Mouse (Mus musculus) forebrain, embryonic 10.5 days (tissue): ENCODE measurements around the gene Arhgef38. TPM values are rescaled to one million over a fixed set of nuclear protein-coding genes. Genes with fewer than 3 reads are reported as not detected.

ENCODE experiments used
- DNase-seq: peaks from one replicate; pipeline ENCODE4 v3.0.0-alpha.2; 2017; ENCODE audit warnings: low spot score; ENCODE audit errors: extremely low spot score
- H3K27ac ChIP-seq: fragments of 300-500 bp; sonication (generic); 2 replicates; pipeline ENCODE4 v1.5.1; 2016; ENCODE audit warnings: mild to moderate bottlenecking
- H3K27me3 ChIP-seq: fragments of 300-500 bp; sonication (generic); 2 replicates; pipeline ENCODE4 v1.6.1; 2016; ENCODE audit warnings: mild to moderate bottlenecking; ENCODE audit not compliant: poor library complexity, severe bottlenecking
- H3K36me3 ChIP-seq: fragments of 300-500 bp; sonication (generic); replicated peaks from 2 replicates; pipeline ENCODE4 v1.6.1; 2016; ENCODE audit warnings: mild to moderate bottlenecking, moderate library complexity
- H3K4me1 ChIP-seq: fragments of 300-500 bp; sonication (generic); 2 replicates; pipeline ENCODE4 v1.6.1; 2016
- H3K4me3 ChIP-seq: fragments of 300-500 bp; sonication (generic); 2 replicates; pipeline ENCODE4 v1.5.1; 2016; ENCODE audit warnings: mild to moderate bottlenecking, moderate library complexity
- H3K9me3 ChIP-seq: fragments of 300-500 bp; sonication (generic); 2 replicates; pipeline ENCODE4 v1.6.1; 2016; ENCODE audit warnings: mild to moderate bottlenecking, moderate library complexity
- WGBS: fragments of 180-500 bp; shearing (Covaris S2); methylation state at CpG from one replicate; pipeline ENCODE4 v1.1.7; 2016; 5-methylcytosine and 5-hydroxymethylcytosine counted together
- polyA plus RNA-seq: library from polyadenylated mRNA; unstranded; fragments of >200 nt; fragmentation: Nextera tagmentation; extraction: Ambion mirVana; gene quantifications from 2 replicates; pipeline ENCODE4 v1.2.1, GENCODE M21; 2016

Arhgef38 gene
- polyA plus RNA-seq, 1 experiment from 2014 or later = 0.10 TPM

DNA sequence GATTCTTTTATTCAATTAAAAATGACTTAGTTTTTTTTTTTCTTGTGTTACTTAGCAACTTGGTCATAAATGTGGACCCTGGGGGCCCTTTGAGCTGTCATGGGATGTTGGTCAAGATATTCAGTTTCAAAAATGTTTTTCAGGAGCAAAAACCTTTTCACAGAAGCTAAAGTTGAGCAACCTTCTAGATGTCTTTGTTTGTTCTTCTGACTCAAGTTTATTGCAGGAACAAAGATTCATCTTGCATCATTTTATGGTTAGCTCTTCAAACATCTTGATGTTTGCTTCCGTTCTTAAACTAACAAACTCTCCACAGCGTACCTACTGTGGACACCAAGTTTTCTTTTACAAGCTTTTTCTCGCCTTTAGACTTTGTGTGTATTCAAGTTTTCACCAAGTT is 23.4 kb downstream of the Arhgef38 start:
- WGBS = 92% methylated on average over 3 of the region's 3 CpGs
- DNase-seq = no peak
- no peaks in the 10 kb centered on the region for H3K4me1 ChIP-seq
- H3K27ac ChIP-seq = no peak overlapping the region
- no peaks in the 10 kb centered on the region for H3K27me3 ChIP-seq
- H3K4me3 ChIP-seq = no peak overlapping the region
- no peaks in the 10 kb centered on the region for H3K36me3 ChIP-seq
- H3K9me3 ChIP-seq = no peaks in the 10 kb centered on the region

DNA sequence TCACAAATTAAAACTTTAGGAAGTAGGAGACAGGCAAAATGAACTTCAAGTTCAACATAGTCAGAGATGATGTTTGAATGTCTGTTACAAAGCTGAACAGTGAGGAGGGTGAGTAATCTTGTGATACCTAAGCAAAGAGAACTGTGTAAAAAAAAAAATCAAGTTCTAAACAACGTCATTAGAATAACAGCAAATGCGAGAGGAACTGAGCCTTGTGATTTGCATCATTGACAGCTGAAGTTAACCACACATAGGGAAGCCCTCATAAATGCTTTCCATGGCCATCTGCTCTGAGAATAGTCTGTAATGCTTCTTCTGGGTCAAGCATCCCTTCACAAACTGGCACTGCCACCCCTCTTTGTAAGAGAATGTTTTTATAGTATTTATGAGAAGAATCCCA is 31.0 kb downstream of the Arhgef38 start:
- Histone ChIP-seq H3K36me3 (no peaks in the 10 kb centered on the region), H3K27me3 (no peaks in the 10 kb centered on the region), H3K9me3 (no peaks in the 10 kb centered on the region), H3K4me1 (no peaks in the 10 kb centered on the region), H3K4me3 (no peak overlapping the region), H3K27ac (no peak overlapping the region)
- WGBS = 87% methylated on average over 2 of the region's 2 CpGs
- DNase-seq = no peak

DNA sequence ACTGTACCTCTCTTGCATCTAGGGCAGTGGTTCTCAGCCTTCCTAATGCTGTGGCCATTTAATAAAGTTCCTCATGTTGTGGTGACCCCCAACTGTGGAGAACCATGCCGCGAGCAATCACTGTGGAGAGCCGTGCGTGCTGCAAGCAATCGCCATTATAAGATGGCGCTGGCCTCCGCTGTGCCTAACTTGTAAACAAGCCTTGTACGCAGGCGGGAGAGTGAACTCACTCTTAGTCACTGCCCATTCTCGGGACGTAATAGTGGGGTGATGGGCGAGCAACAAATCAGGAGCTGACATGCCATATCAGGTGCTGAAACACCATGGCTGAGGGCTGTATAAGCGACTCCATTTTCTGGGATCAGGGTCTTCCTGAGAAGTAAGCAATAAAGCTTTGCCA is 32.6 kb downstream of the Arhgef38 start:
- H3K27me3 ChIP-seq = no peaks in the 10 kb centered on the region
- H3K27ac ChIP-seq = no peak overlapping the region
- H3K36me3 ChIP-seq = no peaks in the 10 kb centered on the region
- no peaks in the 10 kb centered on the region for H3K9me3 ChIP-seq
- H3K4me1 ChIP-seq = no peaks in the 10 kb centered on the region
- 95% methylated on average over 13 of the region's 13 CpGs for WGBS
- no peak for DNase-seq
- no peak overlapping the region for H3K4me3 ChIP-seq

DNA sequence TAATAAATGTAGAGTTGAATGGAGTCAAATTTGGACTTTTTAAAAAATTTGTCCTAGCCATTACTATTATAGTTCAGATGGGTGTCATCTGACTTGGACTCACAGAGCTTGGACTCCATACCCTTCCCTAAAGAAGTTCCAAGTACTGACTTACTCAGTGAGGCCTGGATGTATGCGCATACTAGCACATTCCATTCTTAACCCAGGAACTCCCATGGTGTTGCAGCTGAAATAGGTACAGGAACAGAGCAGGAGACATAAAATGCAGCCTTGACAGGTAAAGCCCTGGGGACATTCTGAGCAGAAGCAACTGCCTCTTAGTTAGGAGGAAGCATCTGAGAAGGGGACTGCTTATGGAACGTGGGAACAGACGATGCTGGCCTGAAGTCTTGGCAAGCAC is 45.8 kb downstream of the Arhgef38 start:
- Histone ChIP-seq H3K36me3 (no peaks in the 10 kb centered on the region), H3K9me3 (no peaks in the 10 kb centered on the region), H3K27ac (no peak overlapping the region), H3K4me1 (no peaks in the 10 kb centered on the region), H3K27me3 (no peaks in the 10 kb centered on the region), H3K4me3 (no peak overlapping the region)
- 87% methylated on average over 3 of the region's 3 CpGs for WGBS
- DNase-seq = no peak

DNA sequence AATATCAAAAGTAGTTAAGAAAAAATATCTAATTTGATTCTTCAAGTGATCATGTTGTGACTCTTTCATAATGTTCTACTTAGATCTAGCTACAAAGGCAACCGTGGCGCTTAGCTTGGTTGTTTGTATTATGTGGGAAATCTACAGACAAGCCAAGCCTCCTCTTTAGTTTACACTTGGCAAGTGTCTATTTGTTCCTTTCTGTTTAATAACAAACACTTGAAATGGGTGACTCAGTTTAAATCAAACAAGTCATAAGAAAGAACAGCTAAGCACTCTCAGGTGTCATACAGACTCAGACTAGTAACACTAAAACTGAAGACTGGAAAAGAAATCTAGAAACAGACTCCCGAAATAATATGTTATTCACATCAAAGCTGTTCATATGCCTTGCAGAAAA is 47.2 kb downstream of the Arhgef38 start:
- DNase-seq = no peak
- H3K4me3 ChIP-seq = no peak overlapping the region
- 95% methylated on average over 3 of the region's 3 CpGs for WGBS

DNA sequence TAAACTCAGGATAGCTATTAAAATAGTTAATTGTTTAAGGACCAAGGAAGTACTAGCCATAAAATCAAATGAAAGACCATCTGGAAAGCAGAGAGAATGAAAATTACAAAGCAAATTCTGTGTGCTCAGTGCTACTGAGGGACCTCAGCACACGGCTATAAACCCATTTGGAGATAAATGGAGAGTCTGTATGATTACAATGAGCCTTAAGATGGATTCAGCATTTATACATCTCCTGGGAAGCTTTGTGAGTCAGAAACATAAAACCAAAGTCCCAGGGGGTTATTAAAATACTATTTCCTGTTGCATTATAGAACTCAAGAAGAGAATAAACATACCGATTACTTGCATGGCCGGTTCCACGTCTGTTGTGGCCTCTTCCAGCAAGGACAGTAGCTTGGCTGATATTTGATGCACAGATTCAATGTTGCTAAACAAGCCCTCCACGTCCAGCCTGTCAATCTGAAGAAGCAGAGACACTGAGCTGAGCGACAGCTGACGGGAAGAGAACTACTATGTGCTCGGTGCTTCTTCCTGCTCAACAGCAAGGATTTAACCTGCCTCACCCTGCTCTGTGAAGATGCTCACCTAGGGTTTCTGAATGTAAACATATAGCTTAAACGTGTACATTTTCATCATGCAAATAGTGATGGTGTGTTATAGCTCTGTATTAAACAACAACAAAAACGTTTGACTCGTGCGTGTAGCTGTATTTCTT is 58.6 kb downstream of the Arhgef38 start:
- no peaks in the 10 kb centered on the region for H3K36me3 ChIP-seq
- no peaks in the 10 kb centered on the region for H3K9me3 ChIP-seq
- H3K4me1 ChIP-seq = no peaks in the 10 kb centered on the region
- no peak overlapping the region for H3K4me3 ChIP-seq
- 81% methylated on average over 12 of the region's 12 CpGs for WGBS
- H3K27me3 ChIP-seq = no peaks in the 10 kb centered on the region
- no peak overlapping the region for H3K27ac ChIP-seq
- DNase-seq = no peak

More for the DNA sequence above, 47.2 kb downstream of the Arhgef38 start:
- H3K9me3 ChIP-seq = no peaks in the 10 kb centered on the region
- H3K4me1 ChIP-seq = no peaks in the 10 kb centered on the region
- no peaks in the 10 kb centered on the region for H3K36me3 ChIP-seq
- no peak overlapping the region for H3K27ac ChIP-seq
- no peaks in the 10 kb centered on the region for H3K27me3 ChIP-seq

DNA sequence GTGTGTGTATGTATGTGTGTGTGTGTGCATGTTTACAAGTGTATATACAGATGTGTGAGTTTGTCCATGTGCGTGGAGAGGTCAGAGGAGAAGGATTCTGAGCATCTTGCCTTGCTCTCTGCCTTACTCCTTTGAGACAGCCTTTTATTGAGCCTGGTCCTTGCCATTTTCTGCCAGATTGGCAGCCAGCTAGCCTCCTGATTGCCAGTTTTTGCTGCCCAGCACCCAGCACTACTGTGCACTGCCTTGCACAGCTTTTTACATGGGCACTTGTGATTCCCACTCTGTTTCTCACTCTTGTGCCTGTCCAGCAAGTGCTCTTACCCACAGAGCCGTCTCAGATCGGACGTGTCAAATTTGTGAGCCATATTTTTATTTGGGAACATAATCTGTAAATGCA is 62.5 kb downstream of the Arhgef38 start:
- no peak overlapping the region for H3K27ac ChIP-seq
- DNase-seq = no peak
- 95% methylated on average over 4 of the region's 4 CpGs for WGBS
- H3K36me3 ChIP-seq = no peaks in the 10 kb centered on the region
- H3K9me3 ChIP-seq = no peaks in the 10 kb centered on the region
- H3K27me3 ChIP-seq = no peaks in the 10 kb centered on the region
- H3K4me3 ChIP-seq = no peak overlapping the region
- H3K4me1 ChIP-seq = no peaks in the 10 kb centered on the region

DNA sequence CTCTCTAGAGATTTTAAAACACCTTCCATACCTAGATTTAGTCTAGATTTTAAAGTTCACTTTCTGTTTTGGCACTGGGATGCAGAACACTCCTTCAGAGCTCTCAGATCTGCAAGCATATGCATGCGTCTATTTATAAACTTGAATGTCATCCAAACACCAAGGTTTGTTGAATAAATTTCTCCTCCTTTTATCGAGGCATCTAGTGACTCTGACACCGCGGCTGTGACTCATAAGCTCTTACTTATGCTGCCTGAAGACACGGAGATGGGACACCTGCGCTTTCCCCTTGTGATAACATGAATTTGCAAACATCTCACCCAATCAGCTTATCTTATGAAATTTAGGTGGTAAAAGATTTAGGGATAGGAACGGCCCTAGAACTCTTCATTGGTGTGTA is 65.0 kb downstream of the Arhgef38 start:
- Histone ChIP-seq H3K4me3 (no peak overlapping the region), H3K27me3 (no peaks in the 10 kb centered on the region), H3K36me3 (no peaks in the 10 kb centered on the region), H3K4me1 (no peaks in the 10 kb centered on the region), H3K27ac (no peak overlapping the region), H3K9me3 (no peaks in the 10 kb centered on the region)
- no peak for DNase-seq
- 92% methylated on average over 7 of the region's 7 CpGs for WGBS

DNA sequence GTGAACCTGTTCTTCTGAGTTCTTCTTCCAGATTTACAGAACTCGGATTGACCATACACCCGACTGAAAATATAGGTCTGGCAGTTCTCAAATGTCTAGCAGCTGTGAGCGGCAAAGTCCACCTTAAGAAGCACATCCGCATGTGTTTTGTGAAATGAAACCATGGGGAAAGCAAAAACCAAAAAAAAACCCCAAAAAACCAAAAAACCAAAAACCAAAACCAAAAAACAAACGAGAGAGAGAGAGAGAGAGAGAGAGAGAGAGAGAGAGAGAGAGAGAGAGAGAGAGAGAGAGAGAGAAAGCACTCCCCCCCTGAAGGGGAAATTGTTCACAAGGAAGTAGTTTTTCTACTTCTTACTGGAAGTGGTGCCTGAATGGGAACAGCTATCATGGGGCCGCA is 67.2 kb downstream of the Arhgef38 start:
- Histone ChIP-seq H3K4me1 (no peaks in the 10 kb centered on the region), H3K27ac (no peak overlapping the region), H3K27me3 (no peaks in the 10 kb centered on the region), H3K9me3 (no peaks in the 10 kb centered on the region), H3K4me3 (no peak overlapping the region), H3K36me3 (no peaks in the 10 kb centered on the region)
- WGBS = 88% methylated on average over 6 of the region's 6 CpGs
- DNase-seq = no peak

DNA sequence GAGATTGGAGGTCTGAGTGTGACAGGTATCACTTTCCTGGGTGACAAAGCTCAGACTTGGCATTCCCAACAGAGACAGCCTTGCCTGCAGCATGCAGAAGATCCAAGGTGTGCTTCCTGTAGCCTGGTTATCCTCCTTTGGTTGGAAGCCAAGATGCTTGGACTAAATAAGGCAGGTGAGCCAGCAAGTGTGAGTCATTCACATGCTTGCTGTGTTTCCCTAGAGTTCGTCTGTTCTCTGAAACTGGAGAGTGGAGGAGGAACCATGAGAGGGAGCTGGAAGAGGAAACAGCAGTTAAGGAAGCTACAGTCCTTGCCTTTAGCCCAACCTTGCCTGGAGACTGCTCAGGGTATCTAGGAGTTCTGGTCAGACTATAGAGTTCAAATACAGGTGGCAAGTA is 69.6 kb downstream of the Arhgef38 start:
- no peak for DNase-seq
- 68% methylated on average over 1 of the region's 1 CpGs for WGBS

DNA sequence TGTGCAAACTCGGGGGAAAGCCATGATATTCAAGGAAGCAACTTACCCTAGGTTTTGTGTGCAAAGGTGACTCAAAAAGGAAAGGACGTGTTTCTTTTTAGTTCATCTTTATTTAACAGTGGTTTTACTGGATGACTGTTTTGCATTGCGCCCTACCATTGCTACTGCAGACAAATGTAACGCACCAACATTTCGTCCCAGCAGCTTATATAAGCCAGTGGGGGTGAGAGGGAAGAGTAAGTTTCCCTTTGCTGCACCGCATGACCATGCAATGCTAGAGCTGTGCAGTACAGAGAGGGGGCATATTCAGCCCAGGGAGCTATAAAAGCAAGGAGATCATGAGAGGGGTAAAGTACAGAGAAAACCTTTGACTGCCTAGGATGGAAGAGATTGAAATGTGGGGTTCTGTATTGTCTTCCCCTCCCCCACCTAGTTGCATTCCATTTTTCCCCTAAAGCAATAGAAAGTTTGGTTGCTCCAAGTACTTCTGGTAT is 70.8 kb downstream of the Arhgef38 start:
- H3K27me3 ChIP-seq = no peaks in the 10 kb centered on the region
- 90% methylated on average over 6 of the region's 6 CpGs for WGBS
- no peak for DNase-seq
- H3K36me3 ChIP-seq = no peaks in the 10 kb centered on the region
- H3K27ac ChIP-seq = no peak overlapping the region
- no peaks in the 10 kb centered on the region for H3K9me3 ChIP-seq
- no peaks in the 10 kb centered on the region for H3K4me1 ChIP-seq
- no peak overlapping the region for H3K4me3 ChIP-seq

More for the DNA sequence above, 69.6 kb downstream of the Arhgef38 start:
- H3K4me3 ChIP-seq = no peak overlapping the region
- no peak overlapping the region for H3K27ac ChIP-seq
- H3K9me3 ChIP-seq = no peaks in the 10 kb centered on the region
- H3K36me3 ChIP-seq = no peaks in the 10 kb centered on the region
- H3K4me1 ChIP-seq = no peaks in the 10 kb centered on the region
- no peaks in the 10 kb centered on the region for H3K27me3 ChIP-seq

DNA sequence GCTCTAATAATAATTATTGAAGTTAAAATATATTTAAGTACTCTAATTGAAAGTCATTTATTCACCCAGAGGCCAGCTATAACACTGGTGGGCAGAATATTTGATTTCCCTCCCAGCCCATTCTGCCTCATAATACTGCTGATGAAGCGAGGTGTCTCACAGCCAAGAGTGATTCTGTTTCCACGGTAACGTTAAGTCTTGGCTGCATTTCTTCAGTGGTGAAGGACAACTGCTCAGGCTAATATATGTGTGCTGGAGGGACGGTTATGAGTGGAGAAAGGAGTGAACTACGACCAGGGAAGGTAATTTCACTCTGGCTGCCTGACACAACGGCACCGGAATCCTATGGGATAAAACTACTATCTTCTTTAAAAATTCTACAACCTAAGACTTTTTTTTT is 71.6 kb downstream of the Arhgef38 start:
- WGBS = 81% methylated on average over 7 of the region's 7 CpGs

DNA sequence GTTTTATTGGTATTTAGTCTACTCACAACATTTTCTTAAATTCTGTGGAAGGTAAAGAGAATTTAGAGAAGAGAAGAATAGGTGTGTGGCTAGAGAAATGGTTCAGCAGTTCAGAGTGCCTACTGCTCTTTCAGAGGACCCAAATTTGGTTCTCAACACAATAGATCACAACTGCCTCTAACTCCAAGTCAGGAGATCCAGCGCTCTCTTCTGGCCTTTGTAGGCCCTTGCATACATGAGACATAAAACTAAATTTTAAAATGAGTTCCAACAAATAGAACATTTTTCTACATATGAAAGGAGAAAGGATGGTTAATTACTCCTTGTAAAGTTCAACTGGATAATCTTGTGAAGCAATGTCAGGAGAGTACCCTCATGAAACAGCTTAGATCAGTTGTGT is 73.3 kb downstream of the Arhgef38 start:
- no peaks in the 10 kb centered on the region for H3K9me3 ChIP-seq
- no peaks in the 10 kb centered on the region for H3K27me3 ChIP-seq
- H3K4me1 ChIP-seq = no peaks in the 10 kb centered on the region
- H3K36me3 ChIP-seq = no peaks in the 10 kb centered on the region
- no peak overlapping the region for H3K27ac ChIP-seq
- WGBS = 85% methylated on average over 1 of the region's 1 CpGs
- H3K4me3 ChIP-seq = no peak overlapping the region
- DNase-seq = no peak

More for the DNA sequence above, 71.6 kb downstream of the Arhgef38 start:
- no peaks in the 10 kb centered on the region for H3K4me1 ChIP-seq
- H3K4me3 ChIP-seq = no peak overlapping the region
- DNase-seq = no peak
- H3K27me3 ChIP-seq = no peaks in the 10 kb centered on the region
- no peaks in the 10 kb centered on the region for H3K36me3 ChIP-seq
- H3K27ac ChIP-seq = no peak overlapping the region
- no peaks in the 10 kb centered on the region for H3K9me3 ChIP-seq

DNA sequence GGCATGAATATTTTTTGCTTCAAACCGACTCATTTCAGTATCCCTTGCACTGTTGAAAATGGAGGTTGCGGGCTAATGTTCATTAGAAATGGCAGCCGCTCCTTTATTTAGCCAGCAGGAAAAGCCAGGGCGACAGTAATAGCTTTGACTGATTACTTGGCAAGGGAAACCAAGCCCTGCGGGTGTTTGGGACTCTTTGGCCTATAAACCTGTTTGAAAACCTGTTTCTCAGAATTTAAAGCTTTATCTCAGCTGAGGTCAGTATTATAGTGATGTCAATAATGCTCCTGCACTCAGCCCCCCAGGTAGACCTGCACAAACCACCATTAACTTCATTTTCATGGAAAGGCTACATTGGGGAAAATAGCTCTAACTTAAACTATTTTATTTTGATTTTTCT is 76.5 kb downstream of the Arhgef38 start:
- no peaks in the 10 kb centered on the region for H3K36me3 ChIP-seq
- H3K27ac ChIP-seq = no peak overlapping the region
- H3K27me3 ChIP-seq = no peaks in the 10 kb centered on the region
- H3K4me1 ChIP-seq = no peaks in the 10 kb centered on the region
- no peak for DNase-seq
- 86% methylated on average over 5 of the region's 5 CpGs for WGBS
- no peak overlapping the region for H3K4me3 ChIP-seq
- H3K9me3 ChIP-seq = no peaks in the 10 kb centered on the region
